21 mouse cellular contexts compared by ENCODE assay signal in the genomic region with DNA sequence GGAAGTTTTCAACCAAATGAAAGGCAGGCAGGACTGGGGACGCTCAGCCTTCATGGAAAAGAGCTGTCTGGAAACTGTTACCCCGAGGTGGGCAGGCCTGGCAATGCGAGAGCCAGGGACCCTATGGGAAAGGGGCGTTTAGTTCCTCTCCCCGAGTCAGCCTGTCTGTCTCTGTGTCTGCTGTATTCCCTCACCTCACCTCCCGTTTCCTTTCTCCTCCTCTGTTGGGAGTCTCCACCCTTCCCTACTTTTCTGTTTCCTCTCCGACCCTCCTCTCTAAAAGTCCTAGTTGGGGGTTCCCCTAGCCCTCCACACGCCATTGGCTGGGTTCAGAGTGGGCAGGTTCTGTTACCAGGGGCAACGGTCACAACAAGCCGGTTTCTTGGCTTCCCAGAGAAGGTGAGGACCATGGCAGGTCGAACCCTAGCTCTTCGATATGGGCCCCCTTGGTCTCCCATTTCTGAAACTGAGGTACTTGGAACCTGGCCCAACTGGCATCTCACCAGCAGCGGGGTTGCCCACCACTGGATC. TPM values are rescaled to one million over a fixed set of nuclear protein-coding genes. Genes with fewer than 3 reads are reported as not detected.
DNase-seq lines count a peak whose midpoint lies in the region; ATAC-seq and TF ChIP-seq lines count a peak whose summit lies in the region.
"Had no signal": no experiment of that assay in that cellular context is flagged by ENCODE, and none has a peak within 500 bp of the region (broad histone marks: within the 10 kb centered on the region; RNA-seq: fewer than 3 reads in every experiment).

No protein-coding gene starts in this region.

- H3K4me2 ChIP-seq in kidney, embryonic 15.5 days: peak overlapping the region; percentile 23; the same call in 1 of the 2 replicates
- H3K4me2 ChIP-seq in intestine, embryonic 16.5 days (ENCODE audit: low read depth, low read length): no peak overlapping the region
- no peak overlapping the region for H3K4me2 ChIP-seq in forebrain, embryonic 14.5 days (ENCODE audit: low read length)
- H3K4me2 ChIP-seq: forebrain, embryonic 15.5 days; hindbrain, embryonic 13.5 days; limb, embryonic 15.5 days; lung, embryonic 15.5 days had no signal

- H3K9me3 ChIP-seq in kidney, embryonic 15.5 days (replicated peaks): no peaks in the 10 kb centered on the region
- H3K9me3 ChIP-seq in E14TG2a.4 (ENCODE audit: low read length): no peaks in the 10 kb centered on the region
- no peaks in the 10 kb centered on the region for H3K9me3 ChIP-seq in intestine, embryonic 16.5 days (ENCODE audit: control insufficient read depth, low read length)
- no peaks in the 10 kb centered on the region for H3K9me3 ChIP-seq in forebrain, embryonic 14.5 days (replicated peaks; ENCODE audit: control insufficient read depth, low read length)
- H3K9me3 ChIP-seq: forebrain, embryonic 15.5 days; hindbrain, embryonic 13.5 days; limb, embryonic 15.5 days; lung, embryonic 15.5 days had no signal

- 0 out of 2 replicates have a peak overlapping the region, but pooled peaks have one; percentile 14 for H3K9ac ChIP-seq in kidney, embryonic 15.5 days
- peak overlapping the region; percentile 26; the same call in 1 of the 2 replicates for H3K9ac ChIP-seq in intestine, embryonic 16.5 days (ENCODE audit: low read depth, low read length)
- no peak overlapping the region for H3K9ac ChIP-seq in forebrain, embryonic 14.5 days (ENCODE audit: low read length)
- H3K9ac ChIP-seq: forebrain, embryonic 15.5 days; hindbrain, embryonic 13.5 days; limb, embryonic 15.5 days; lung, embryonic 15.5 days had no signal

- DNase-seq in embryo, embryonic 11 days: peak; percentile 28
- no peak for DNase-seq in embryo, embryonic 9.5 days (ENCODE audit: extremely low spot score)
- DNase-seq in kidney, postnatal 10 days: no peak
- DNase-seq in left cerebral cortex, postnatal 10 days (ENCODE audit: extremely low spot score in 1 of 2, low spot score in 2 of 2): no peak
- no peak for DNase-seq in forebrain, embryonic 14.5 days (ENCODE audit: low spot score)
- DNase-seq: cerebellum, adult 2 months; right cerebral cortex, postnatal 14 days had no signal

- no peak overlapping the region for H3K27ac ChIP-seq in kidney, embryonic 15.5 days
- H3K27ac ChIP-seq in intestine, embryonic 16.5 days (ENCODE audit: low read length): no peak overlapping the region
- H3K27ac ChIP-seq in forebrain, embryonic 14.5 days (ENCODE audit: low read depth, low read length): no peak overlapping the region
- H3K27ac ChIP-seq: forebrain, embryonic 15.5 days; hindbrain, embryonic 13.5 days; kidney, postnatal 0 days; limb, embryonic 15.5 days; lung, embryonic 15.5 days had no signal

- peaks cover 52% of the 10 kb centered on the region for H3K4me1 ChIP-seq in kidney, embryonic 15.5 days
- peaks cover 94% of the 10 kb centered on the region for H3K4me1 ChIP-seq in E14TG2a.4 (replicated peaks; ENCODE audit: low read depth, low read length)
- peaks cover 32% of the 10 kb centered on the region for H3K4me1 ChIP-seq in intestine, embryonic 16.5 days (ENCODE audit: control insufficient read depth, insufficient read depth, low read length)
- H3K4me1 ChIP-seq in forebrain, embryonic 14.5 days (ENCODE audit: control insufficient read depth, insufficient read depth, low read length): no peaks in the 10 kb centered on the region

- H3K4me3 ChIP-seq in kidney, embryonic 15.5 days (replicated peaks): no peak overlapping the region
- peak overlapping the region; percentile 41; the same call in 1 of the 2 replicates for H3K4me3 ChIP-seq in E14TG2a.4 (replicated peaks; ENCODE audit: low read length)
- H3K4me3 ChIP-seq in intestine, embryonic 16.5 days (ENCODE audit: low read length): no peak overlapping the region
- H3K4me3 ChIP-seq in forebrain, embryonic 14.5 days (ENCODE audit: low read depth, low read length): no peak overlapping the region
- H3K4me3 ChIP-seq: forebrain, embryonic 15.5 days; hindbrain, embryonic 13.5 days; limb, embryonic 15.5 days; lung, embryonic 15.5 days had no signal

- ATAC-seq in kidney, embryonic 15.5 days (replicated peaks; ENCODE audit: low FRiP score): no peak
- no peak for ATAC-seq in intestine, embryonic 16.5 days
- no peak for ATAC-seq in forebrain, embryonic 14.5 days
- ATAC-seq: forebrain, embryonic 15.5 days; Patski had no signal

- peaks cover 81% of the 10 kb centered on the region for H3K27me3 ChIP-seq in kidney, embryonic 15.5 days
- peaks cover 44% of the 10 kb centered on the region for H3K27me3 ChIP-seq in E14TG2a.4 (ENCODE audit: insufficient read depth, low read length)
- peaks cover 44% of the 10 kb centered on the region for H3K27me3 ChIP-seq in intestine, embryonic 16.5 days (replicated peaks; ENCODE audit: control insufficient read depth, insufficient read depth, low read length)
- peaks cover 59% of the 10 kb centered on the region for H3K27me3 ChIP-seq in forebrain, embryonic 14.5 days (replicated peaks; ENCODE audit: control insufficient read depth, insufficient read depth, low read length)
- H3K27me3 ChIP-seq: Patski had no signal

- H3K36me3 ChIP-seq in kidney, embryonic 15.5 days: peaks cover 25% of the 10 kb centered on the region
- H3K36me3 ChIP-seq in E14TG2a.4 (ENCODE audit: insufficient read depth, low read length): peaks cover 27% of the 10 kb centered on the region
- 0 out of 2 replicates have a peak, but pooled peaks cover 4% of the 10 kb centered on the region for H3K36me3 ChIP-seq in intestine, embryonic 16.5 days (ENCODE audit: control insufficient read depth, insufficient read depth, low read length)
- H3K36me3 ChIP-seq in forebrain, embryonic 14.5 days (ENCODE audit: control insufficient read depth, insufficient read depth, low read length): peaks cover 22% of the 10 kb centered on the region

- 8% methylated on average over 13 of the region's 13 CpGs for WGBS in kidney, embryonic 15.5 days
- WGBS in intestine, embryonic 16.5 days: 10% methylated on average over 13 of the region's 13 CpGs
- 10% methylated on average over 13 of the region's 13 CpGs for WGBS in forebrain, embryonic 14.5 days

- no peak for TF ChIP-seq CTCF in E14TG2a.4 (conservative IDR thresholded peaks at IDR 0.05; ENCODE audit: low read length)

- intact Hi-C loops in left cerebral cortex, postnatal 10 days (cut with DNase I): no loop called here

RNA-seq across cellular contexts. Expression of a gene that starts 2.6 kb away (rescaled TPM):
- not detected in 2 replicates for polyA plus RNA-seq in kidney, embryonic 15.5 days (2015; fragmentation: Nextera tagmentation; extraction: Ambion mirVana)
- polyA plus RNA-seq in intestine, embryonic 16.5 days (2015; fragmentation: Nextera tagmentation; extraction: Ambion mirVana): 0.28 TPM in 1 of 2 replicates, not detected in the other
- not detected for total RNA-seq in left cerebral cortex, postnatal 10 days (2021)
- polyA plus RNA-seq in forebrain, embryonic 14.5 days (2014; fragmentation: Nextera tagmentation; extraction: Ambion mirVana): 0.46 TPM in 1 of 2 replicates, not detected in the other
- total RNA-seq: adrenal gland, adult 18-20 months; CH12.LX had no signal
- polyA plus RNA-seq: kidney, postnatal 0 days; limb, embryonic 15.5 days; thymus, postnatal 0 days had no signal

RNA-seq across cellular contexts. Expression of a gene that starts 4.5 kb away (rescaled TPM):
- 1.1 and 1.4 TPM in 2 replicates for polyA plus RNA-seq in kidney, embryonic 15.5 days (2015; fragmentation: Nextera tagmentation; extraction: Ambion mirVana)
- 1.4 and 1.8 TPM in 2 replicates for polyA plus RNA-seq in intestine, embryonic 16.5 days (2015; fragmentation: Nextera tagmentation; extraction: Ambion mirVana)
- total RNA-seq in left cerebral cortex, postnatal 10 days (2021): not detected
- 0.22 TPM in 1 of 2 replicates, not detected in the other for polyA plus RNA-seq in forebrain, embryonic 14.5 days (2014; fragmentation: Nextera tagmentation; extraction: Ambion mirVana)
- polyA plus RNA-seq: forebrain, embryonic 15.5 days had no signal

RNA-seq across cellular contexts. Expression of a gene that starts 12.6 kb away (rescaled TPM):
- polyA plus RNA-seq in kidney, embryonic 15.5 days (2015; fragmentation: Nextera tagmentation; extraction: Ambion mirVana): not detected in 2 replicates
- 0.11 TPM in 1 of 2 replicates, not detected in the other for polyA plus RNA-seq in intestine, embryonic 16.5 days (2015; fragmentation: Nextera tagmentation; extraction: Ambion mirVana)
- total RNA-seq in left cerebral cortex, postnatal 10 days (2021): not detected
- not detected in 2 replicates for polyA plus RNA-seq in forebrain, embryonic 14.5 days (2014; fragmentation: Nextera tagmentation; extraction: Ambion mirVana)
- total RNA-seq: adrenal gland, adult 18-20 months; layer of hippocampus, postnatal 14 days had no signal
- polyA plus RNA-seq: brain, embryonic 14.5 days; cerebellum, adult 2 months; forebrain, embryonic 15.5 days; hindbrain, embryonic 13.5 days; lung, embryonic 15.5 days had no signal

RNA-seq across cellular contexts. Expression of a gene that starts 16.6 kb away (rescaled TPM):
- polyA plus RNA-seq in kidney, embryonic 15.5 days (2015; fragmentation: Nextera tagmentation; extraction: Ambion mirVana): 37.6 and 40.8 TPM in 2 replicates
- 49.4 and 53.1 TPM in 2 replicates for polyA plus RNA-seq in intestine, embryonic 16.5 days (2015; fragmentation: Nextera tagmentation; extraction: Ambion mirVana)
- 10 to 100 TPM; 16.9 to 17.3 TPM for total RNA-seq in left cerebral cortex, postnatal 10 days (2021)
- polyA plus RNA-seq in forebrain, embryonic 14.5 days (2014; fragmentation: Nextera tagmentation; extraction: Ambion mirVana): 13.4 and 15.5 TPM in 2 replicates

RNA-seq across cellular contexts. Expression of a gene that starts 19.9 kb away (rescaled TPM):
- 165 and 167 TPM in 2 replicates for polyA plus RNA-seq in kidney, embryonic 15.5 days (2015; fragmentation: Nextera tagmentation; extraction: Ambion mirVana)
- polyA plus RNA-seq in intestine, embryonic 16.5 days (2015; fragmentation: Nextera tagmentation; extraction: Ambion mirVana): 121 and 134 TPM in 2 replicates
- total RNA-seq in left cerebral cortex, postnatal 10 days (2021): 10 to 100 TPM; 31.3 to 41.1 TPM
- 144 and 153 TPM in 2 replicates for polyA plus RNA-seq in forebrain, embryonic 14.5 days (2014; fragmentation: Nextera tagmentation; extraction: Ambion mirVana)
